Mouse (Mus musculus): ENCODE results near the gene Rbfox1. TPM values are rescaled to one million over a fixed set of nuclear protein-coding genes. Genes with fewer than 3 reads are reported as not detected.

Rbfox1 gene
- total RNA-seq, 2 experiments from 2014 or later = 186 to 195 TPM

DNA sequence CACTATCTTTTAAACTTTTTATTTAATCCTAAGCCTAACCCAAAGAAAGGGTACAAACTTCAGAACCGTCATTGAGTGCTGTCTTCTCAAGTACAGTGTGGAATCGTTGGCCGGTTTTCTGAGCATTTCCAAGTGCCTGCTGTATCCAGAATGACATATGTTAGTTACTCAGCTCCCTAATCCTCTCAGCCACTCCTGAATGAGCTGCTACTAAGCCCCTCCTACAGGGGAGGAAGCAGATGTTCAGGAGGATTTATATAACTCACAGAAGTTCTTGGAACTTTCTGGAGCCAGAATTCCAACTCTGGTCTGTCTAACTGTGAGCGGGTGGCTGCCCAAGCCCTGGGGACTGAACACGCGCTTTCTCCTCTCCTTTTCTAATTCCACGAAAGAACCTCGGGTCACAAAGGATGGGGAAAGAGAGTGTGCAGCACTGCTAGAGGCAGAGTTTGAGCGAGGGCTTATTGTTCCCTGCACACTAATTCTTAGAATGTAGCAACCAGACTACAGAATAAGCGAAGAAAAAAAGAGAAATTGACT is 446.3 kb downstream of the Rbfox1 start:
- intact Hi-C loops (cut with DNase I) = no loop called here
- DNase-seq = no peak

DNA sequence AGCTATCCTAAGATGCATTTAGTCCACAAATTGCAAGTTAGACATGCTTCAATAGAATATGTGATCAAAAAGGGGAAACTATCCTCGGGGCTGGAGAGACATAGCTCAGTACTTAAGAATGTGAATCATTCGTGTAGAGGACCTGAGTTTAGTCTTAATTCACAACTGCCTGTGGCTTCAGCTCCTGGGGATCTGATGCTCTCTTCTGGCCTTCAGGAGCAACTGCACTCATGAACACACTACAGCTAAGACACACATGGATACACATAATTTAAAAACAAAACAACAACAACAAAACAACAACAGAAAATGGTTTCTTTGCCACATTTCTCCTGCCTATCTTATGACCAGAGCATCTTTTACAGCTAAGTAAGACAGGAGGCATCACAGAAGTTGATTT is 448.1 kb downstream of the Rbfox1 start:
- intact Hi-C loops (cut with DNase I) = no loop called here
- DNase-seq = no peak

DNA sequence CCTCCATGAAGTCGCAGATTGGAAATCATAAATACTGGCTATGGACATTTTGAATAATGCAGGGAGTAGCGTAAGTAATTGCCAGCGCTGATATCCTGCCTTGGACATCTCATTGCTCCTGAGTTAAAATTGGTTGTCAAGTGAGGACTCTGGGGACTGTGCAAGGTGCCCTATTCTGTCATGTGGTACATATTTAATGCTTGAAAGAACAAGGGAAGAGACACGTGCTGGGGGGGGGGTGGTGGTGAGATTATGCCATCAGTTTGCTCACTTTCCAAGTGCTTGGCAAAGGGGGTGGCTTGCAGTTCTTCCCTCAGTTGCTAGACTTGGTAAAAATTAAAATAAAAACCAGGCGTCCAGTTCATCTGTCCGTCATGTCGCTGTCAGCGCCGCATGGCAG is 462.9 kb downstream of the Rbfox1 start:
- DNase-seq = no peak
- intact Hi-C loops (cut with DNase I) = no loop called here

DNA sequence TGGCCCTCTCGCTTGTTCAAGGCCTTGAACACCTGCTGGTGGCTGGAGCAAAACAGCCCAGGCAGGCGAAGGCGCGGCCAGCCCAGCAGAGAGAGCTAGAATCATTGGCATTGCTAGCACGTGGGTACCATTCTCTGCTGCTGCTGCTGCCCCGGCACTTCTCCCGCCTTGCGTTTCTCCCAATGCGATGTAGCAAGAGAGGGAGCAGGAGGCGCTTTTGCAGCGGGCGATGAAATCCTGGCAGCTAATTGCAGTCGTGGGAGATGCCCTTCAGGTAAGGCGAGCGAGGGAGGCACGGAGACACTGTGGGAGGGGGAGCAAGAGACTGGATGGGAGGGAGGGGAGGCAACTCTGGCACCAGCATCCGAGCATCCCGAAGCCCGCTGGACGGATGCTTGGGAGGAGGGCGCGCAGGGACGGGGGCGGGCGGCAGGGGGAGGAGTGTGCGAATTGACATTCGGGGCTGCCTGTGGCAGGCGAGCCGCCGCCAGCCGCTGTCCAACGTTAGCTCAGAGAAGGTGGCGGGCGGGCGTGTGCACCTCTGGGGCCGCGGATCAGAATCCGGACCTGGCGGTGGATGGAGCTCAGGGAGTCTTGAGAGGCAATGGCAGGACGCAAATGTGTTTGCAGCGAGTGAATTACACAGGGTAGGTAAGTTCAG is 463.6 kb downstream of the Rbfox1 start:
- DNase-seq = no peak
- intact Hi-C loops (cut with DNase I) = no loop called here

DNA sequence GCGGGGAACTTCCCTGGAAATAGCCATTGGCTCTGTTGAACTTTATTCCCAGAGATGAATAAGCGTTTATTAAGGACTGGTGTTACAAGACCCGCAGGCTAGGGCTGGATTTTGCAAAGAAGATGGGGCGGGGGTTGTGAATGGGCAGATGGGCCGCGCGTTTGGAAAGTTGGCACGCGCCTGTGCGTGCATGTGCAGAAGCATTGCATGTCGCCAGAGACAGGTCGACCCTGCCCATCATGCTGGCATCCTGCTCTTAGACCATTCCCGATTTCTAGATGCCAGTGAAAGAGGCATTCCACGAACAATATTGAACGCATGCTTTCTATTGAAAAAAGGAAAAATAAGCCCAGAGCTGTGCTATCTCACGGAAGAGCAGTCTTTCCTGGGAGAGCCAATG is 464.2 kb downstream of the Rbfox1 start:
- no peak for DNase-seq
- intact Hi-C loops (cut with DNase I) = no loop called here

DNA sequence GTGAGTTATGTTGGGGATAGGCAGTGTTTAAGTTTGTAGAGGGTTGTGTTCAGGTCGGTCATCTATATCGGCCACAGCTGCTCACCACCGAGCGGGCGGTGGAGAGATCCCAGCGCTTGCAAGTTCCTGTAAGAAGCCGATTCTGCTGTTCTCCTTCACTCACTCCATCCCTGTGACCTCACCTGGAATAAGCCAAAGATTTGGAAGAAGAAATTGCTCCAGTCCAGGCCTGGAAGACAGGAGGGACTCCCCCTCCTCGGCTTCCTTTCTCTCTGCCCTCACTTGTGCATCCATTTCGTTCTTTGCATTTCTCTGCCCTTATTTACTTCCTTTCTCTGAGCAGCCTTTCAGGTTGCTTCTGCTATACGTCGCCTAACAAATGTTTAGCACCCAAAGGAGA is 465.1 kb downstream of the Rbfox1 start:
- intact Hi-C loops (cut with DNase I) = no loop called here
- no peak for DNase-seq

DNA sequence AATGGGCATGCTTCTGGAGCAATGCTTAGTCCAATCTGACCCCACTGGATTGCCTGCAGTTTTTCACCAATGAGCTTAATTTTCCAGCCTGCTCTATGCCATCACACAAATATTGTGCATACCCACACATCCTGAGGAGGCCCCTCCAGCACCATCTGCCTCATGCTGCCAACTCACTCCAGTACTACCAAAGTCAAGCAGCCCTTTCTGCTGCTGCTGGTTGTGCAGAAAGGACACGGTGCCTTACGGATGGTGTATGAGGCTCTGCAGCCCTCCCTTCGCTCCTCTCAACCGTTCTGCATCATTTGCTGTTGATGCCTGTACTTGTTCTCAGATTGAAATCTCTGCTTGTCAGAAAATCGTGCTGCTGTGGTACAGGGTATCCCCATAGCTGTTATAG is 468.0 kb downstream of the Rbfox1 start:
- no peak for DNase-seq
- intact Hi-C loops (cut with DNase I) = no loop called here

DNA sequence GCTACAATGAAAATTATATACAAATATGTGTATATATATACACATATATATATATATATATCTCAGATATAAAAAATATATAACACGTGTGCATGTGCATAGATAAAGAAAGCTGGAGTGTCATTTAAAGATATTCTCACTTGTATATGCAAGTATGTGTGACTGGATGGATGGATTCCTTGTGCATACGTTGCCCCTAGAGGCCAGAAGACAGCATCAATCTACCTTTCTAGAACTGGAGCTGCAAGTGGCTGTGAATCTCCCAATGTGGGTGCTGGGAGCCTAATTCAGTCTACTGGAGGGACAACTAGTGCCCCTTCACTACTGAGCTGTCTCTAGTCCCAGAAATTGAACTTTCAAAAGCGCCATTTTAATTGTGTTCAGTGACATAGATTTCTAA is 471.8 kb downstream of the Rbfox1 start:
- DNase-seq = no peak
- intact Hi-C loops (cut with DNase I) = no loop called here

DNA sequence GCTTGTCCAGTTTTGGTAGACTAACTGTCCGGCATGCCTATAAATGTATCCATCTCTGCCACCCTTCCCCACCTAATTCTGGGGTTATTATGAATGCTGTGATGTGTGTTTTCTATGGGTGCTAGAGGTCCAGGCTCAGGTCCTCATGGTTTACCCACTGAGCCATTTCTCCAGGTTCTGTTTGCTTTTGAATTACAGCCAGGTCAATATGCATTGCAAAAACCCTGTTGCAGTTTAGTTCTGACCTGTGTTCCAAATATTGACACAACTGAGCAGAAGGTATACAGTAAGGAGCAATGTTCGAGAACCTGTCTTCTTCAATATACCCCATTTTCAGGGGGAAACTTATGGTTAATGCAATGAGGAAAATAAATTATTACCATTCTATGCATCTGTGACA is 480.6 kb downstream of the Rbfox1 start:
- intact Hi-C loops (cut with DNase I) = no loop called here
- DNase-seq = no peak

DNA sequence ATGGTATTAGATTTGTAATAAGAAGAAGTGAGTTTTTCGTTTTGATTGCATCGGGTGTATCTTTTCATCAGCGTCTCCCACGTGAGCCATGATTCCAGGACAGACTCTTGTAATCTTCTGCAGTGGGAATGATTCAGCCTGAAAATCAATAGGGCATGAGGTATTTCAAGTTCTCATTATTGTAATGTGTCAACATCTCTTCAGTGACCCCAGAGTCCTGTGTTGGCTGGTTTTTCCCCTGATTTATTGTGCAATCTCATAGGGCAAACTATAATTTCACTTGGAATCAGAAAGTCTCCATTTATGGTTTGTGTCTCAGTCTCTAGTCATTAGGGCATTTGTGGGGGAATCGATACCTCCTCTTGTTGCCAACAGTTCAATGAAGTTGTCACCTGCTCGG is 481.5 kb downstream of the Rbfox1 start:
- no peak for DNase-seq
- intact Hi-C loops (cut with DNase I) = no loop called here

DNA sequence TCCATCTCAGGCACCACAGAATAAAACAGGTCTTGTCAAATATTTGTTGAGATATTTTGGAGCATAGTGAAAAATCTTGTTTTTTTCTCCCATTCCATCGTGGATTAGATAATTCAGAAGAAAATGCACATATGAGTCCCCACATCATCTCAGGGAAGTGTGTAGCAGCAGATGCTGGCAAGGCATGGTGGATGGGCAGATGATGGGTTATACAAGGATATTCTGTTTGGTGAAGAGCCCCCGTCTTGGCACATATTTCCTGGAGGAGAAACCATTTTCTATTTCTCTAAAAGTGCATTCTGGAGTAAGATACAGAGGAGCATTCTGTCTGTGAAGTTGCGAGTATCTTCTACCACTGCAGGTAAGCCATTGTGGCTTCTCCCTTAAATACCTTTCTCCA is 495.8 kb downstream of the Rbfox1 start:
- intact Hi-C loops (cut with DNase I) = no loop called here
- DNase-seq = no peak

DNA sequence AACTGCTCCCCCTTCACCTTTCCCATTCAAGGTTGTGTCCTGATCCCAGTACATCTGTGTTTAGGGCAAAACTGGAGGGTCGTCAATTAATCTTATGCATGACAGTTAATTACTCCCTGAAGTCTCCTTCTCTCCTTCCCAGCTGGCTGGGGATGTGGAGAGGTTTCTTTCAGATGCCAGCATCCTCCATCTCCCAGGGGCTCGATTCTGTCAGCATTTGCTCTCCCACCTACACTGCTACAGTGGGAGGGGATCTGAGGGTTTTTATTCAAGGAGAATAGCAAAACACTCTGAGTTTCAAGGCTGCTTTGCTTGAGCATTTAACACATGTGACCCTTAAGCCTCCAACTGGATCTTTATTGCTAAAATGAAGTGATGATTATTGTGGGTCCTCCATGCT is 496.4 kb downstream of the Rbfox1 start:
- DNase-seq = no peak
- intact Hi-C loops (cut with DNase I) = no loop called here

DNA sequence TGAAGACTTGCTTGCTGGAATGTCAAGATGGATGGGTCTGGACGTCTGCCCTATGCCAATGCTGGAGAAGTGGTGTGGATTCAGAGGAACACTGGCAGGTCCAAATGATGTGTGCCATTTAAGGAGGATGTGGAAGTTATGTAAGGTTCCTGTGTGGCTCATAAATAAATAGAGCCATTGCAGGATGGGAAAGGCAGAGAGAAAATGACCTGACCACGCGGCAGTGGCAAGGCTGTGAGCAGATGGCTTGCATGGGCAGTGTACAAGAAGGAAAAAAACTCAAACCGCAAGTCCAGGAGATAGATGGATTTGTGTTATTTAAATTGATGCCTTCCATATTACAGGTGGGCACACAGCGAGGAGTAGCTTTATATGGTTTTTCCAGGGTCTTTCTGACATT is 497.6 kb downstream of the Rbfox1 start:
- intact Hi-C loops (cut with DNase I) = no loop called here
- no peak for DNase-seq

DNA sequence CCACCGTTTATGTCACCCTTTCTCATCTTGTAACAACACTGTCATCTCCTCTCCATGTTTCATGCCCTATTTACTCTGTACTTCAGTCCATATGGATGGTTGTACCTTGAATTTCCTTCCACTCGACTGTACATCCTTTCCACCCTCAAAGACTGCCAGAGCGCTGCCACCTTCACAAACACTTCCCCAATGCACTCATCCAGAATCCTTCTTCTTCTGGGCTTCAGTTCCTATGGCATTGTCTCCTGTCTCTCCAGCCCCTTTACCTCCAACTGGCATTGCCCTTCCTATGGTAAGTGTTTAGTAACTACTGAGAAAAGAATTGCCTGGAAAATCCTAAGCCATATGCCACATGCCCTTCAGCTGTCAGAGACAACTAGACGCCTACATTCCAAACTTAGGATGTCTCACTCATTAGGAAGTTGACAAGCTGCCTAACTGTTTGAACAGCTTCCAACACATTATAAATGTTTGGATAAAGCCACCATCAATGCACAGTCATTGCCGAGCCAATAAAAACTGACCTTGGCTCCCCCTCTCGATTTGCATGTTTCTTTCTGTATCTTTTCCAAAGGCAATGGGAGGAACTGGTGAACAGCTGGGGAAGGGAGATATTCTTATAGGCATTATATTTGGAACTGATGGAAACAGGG is 505.2 kb downstream of the Rbfox1 start:
- intact Hi-C loops (cut with DNase I) = no loop called here
- no peak for DNase-seq

DNA sequence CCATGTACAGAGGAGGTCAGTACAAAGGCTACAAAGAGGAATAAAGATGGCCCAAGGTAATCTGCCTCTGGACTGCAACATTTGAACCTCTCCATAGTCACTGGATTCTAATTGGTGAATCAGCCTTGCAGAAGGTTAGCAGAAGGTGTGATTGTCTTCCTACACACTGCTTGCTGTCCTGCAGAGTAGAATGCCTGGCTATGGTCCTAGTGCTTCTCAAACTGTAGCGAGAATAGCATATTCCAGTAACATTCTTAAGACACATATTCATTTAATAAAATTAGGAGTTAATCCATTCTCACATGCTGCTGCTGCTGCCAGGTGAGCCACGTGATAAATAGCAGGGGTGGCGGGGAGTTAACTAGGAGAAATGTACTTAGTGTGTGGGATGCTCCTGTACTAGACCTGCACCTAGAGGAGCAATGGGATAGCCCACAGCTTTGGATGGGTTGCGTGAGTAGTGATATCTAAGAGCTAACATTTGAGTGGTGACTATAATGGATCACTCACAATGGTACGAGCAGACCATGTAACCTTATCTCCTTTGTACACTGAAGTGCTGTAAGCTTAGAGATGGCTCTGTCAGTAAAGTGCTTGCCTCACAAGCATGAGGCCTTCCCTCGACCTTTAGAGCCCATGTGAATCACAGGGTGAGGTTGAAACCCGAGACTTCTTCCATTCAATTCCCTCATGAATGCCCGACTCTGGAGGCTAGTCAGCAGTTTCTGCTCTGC is 511.7 kb downstream of the Rbfox1 start:
- intact Hi-C loops (cut with DNase I) = no loop called here
- DNase-seq = no peak

DNA sequence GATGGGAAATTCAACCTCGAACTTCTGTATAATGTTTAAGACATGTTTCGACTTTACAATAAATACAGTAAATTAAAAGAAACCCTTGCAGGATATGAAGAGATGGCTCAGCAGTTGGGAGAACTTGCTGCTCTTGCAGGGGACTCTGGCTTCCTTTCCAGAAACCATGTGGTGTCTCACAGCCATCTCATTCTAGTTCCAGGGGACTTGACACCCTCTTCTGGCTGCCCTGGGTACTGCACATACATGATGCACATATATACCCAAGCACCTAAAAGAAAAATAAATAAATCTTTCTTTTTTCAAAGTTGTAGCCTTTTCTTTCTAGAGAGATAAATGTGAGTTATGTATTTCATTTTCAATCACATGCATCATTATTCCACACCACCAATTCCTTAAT is 512.5 kb downstream of the Rbfox1 start:
- intact Hi-C loops (cut with DNase I) = no loop called here
- no peak for DNase-seq

DNA sequence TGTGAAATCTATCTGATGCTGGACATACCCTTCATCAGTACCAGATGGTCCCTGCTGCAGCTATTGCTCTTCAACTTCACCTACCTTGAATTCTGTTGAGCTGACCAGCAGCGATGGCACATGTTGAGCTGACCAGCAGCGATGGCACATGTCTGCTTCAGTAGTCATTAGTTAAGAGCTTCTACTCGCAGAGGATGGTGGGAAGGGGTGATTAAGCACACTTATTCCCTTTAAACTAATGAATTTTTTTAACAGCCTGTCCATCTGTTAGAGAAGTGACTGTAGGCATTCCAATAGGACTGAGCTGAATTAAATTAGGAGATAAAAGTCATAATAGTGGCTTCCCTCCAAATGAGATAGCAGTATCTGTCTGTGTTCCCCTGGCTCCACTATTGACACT is 517.7 kb downstream of the Rbfox1 start:
- intact Hi-C loops (cut with DNase I) = no loop called here
- DNase-seq = no peak

DNA sequence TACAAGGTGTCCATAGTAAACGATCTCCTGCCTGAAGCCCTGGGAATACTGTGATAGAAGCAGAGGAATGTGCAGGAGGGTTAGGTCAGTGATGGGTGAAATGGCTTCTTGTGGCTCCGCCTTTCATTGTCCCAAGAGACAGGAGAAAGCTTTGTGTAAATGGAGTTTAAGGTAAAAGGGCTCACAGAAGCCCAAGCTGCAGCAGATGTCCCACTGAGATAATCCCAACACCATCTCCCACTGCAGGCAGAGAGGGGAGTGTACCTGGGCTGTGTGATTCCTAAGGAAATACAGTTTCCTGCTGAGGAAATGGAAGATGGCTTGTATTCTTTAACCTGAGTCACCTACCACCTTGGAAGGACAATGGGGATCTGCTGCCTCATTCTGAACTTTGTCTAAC is 529.7 kb downstream of the Rbfox1 start:
- no peak for DNase-seq
- intact Hi-C loops (cut with DNase I) = no loop called here

DNA sequence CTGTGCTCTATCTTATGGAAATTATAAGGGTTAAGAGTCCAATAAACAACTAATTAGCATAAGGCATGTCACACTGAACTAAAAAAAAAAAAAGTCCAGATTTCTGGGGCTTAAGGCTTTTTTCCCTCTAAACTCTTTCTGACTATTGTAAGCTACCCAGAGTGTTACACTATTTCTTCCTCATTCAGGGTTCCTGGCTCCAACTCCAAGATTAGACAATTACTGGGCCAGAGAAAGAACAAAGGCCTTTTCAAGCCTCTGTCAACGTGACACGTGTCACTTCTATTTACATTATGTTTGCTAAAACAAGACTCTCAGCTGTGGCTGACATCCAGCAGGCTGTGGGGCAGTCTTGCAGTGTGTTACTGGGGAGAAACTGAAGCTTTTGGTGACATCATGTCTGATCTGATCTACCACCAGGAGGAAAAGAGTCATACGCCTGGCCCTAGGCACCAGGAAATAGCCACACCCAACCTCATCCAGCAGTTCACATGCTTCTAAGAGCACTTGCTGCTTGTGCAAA is 536.5 kb downstream of the Rbfox1 start:
- DNase-seq = no peak
- intact Hi-C loops (cut with DNase I) = no loop called here

DNA sequence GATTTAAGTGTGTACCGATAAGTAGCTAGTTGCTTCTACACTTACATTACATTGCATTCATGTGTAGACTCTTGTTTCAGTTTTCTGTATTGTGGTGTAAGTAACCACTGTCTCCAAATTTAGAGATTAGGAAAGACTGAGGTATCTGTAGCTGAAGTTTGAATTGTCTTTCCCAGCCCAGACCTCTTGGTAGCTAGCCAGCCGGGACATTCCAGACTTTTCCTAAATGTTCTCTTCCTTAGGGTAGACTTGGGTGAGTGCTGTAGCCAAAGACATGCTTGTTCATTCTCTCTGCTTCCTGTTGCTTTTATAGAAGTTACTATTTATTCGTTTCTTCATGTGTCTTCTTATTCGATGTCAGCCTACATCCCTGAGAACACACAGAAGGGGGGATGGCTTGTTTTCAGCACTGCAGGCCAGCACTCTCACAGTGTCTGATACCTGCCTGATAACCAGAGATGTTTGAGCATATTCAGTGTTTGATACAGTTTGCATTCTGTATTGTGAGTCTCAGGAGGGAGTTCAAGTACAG is 538.8 kb downstream of the Rbfox1 start:
- intact Hi-C loops (cut with DNase I) = no loop called here
- DNase-seq = no peak

DNA sequence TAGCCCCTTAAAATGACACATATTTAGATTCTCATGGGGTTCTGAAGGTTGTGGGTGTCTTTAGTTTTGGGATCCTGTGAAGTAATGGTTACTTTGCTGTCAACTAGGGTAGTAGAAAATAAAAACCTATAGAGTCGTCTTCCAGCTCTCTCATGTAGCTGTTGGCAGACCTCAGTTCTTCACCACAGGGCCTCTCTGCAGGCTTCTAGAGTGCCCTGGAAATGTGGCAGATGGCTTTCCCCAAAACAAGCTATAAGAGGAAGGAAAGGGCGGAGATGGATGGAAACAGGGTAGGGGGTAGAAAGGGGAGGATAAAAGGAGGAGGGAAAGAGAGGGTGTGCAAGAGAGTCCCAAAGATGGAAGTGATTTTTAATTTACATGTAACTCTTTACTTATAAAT is 539.6 kb downstream of the Rbfox1 start:
- DNase-seq = no peak

More for the DNA sequence above, 539.6 kb downstream of the Rbfox1 start:
- intact Hi-C loops (cut with DNase I) = no loop called here

Measured in gastrocnemius, postnatal 36 days (tissue).